Mouse (Mus musculus) adrenal gland, postnatal 36 days (tissue): ENCODE measurements at regions not wholly inside any gene's neighbourhood (a gene's known extent, or its start where the extent isn't known, plus 50 kb on each side); places are given as distances from the start of the nearest gene placed in this dataset.

Experiments used
- DNase-seq, 2 experiments: peaks; one replicate each; pipeline ENCODE4 v3.0.0; 2021; ENCODE audit warnings: mixed read lengths in 1 of 2

DNA sequence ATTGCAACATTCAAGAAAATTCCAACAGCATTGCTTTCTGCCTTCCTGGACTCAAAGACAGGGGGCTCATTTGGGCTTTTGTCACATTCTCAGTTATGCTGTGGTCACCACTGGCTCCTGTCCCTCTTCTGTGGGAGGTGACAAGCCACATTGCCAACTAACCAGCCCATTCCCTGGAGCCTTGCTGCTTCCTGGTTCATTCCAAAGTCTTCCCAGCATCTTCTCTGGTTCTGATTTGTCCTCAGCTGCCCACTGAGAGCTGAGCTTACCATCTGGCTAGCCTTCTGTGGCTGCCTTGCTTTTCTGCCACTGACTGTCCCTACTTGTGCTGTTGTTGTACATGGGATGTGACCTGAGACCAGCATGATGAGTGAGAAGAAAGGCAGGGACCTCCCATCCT, 111.0 kb downstream of the Cxcl12 start:
- DNase-seq, result no peak

DNA sequence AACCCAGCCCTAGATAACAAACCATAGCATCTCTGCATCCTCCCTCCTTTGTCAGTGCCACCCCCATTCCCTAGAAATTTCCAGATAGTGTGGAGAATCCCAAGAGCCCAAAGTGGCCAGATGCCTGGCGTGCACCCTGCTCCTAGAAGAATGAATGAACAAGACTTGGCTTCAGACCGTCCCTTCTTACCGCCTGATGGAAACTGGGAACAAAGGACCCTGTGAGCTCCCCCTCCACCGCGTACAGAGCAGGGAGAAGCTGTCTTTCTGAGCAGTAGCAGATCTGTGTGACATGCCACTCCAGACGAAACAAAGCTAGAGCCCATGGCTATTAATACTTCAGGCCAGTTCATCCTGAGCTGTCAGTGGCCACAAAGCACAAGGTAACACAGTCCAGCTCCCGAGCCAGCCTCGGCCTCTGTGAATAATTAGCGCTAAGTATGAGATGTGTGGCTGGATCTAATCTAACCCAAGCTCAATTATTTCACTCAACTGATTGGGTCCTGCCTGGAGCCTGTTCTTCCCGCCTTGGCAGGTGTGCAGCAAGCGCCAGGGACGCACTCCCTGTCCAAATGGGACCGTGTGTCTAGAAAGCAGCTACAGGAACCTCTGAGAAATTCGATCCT, 111.6 kb downstream of the Cxcl12 start:
- DNase-seq, result no peak

DNA sequence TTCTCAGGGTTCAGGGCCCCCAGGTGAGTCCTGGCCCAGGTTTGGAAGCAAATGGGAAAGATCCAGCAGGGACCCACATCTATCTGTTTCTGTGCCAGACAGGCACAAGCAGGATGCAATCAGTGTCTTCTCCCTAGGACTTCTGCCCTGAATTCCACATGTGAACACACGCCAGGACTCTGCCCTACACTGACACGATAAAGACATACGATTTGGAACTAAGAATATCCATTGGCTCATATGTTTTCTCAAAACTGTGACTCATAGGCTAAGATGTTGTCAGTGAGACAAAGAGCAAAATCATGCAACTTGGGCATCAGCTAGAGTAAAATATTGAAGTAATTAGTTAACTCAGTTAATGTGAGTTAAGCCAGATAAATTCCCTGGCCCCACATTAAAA, 112.6 kb downstream of the Cxcl12 start:
- no peak for DNase-seq

DNA sequence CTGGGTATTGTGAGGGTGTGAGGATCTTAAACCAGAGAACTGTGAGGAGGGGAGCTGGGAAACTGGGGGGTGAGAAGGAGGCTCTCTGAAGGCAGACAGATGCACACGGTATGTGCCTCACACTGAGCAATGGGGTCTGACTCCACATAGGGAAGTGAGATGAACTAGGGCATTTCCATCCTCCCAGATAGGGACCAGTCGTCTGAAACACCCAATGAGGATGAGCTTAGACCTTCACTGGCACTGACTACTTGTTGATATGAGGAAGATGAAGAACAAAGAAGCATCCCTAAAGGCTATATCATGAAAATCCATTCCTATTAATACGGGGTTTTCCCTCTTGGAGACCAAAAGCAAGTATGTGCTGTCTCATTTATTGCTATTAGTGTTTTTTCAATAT, 115.3 kb downstream of the Cxcl12 start:
- no peak for DNase-seq

DNA sequence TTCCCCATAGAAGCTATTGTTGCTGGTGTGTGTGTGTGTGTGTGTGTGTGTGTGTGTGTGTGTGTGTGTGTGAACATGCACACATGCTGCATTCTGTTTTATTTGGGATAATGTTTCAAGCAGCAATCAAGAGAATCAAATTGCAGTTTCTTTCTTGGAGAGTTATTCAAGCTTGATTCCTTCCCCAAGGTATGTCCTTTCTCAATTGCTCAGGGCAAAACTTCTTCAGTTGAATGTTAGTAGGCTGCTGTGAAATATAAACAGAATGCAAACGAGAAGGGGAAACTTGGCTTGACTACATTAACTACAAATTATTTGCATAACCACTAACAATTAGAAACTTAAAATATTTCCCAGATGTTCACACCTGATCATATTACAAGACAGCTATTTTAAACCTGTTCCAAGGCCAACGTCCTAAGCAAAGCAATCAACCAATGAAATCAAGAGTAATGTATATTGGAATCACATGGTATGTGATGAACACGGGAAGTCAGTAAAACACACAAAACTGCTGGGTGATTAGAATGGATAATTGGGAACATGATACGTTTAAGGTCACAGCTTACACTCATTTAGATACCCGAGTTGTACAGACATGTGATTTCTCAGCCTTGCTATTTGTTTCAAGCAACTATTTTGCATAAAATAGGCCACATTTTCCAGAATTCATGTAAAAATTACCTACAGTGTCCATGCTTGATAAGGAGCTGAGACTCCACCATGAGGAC, 116.2 kb downstream of the Cxcl12 start:
- DNase-seq, result no peak

DNA sequence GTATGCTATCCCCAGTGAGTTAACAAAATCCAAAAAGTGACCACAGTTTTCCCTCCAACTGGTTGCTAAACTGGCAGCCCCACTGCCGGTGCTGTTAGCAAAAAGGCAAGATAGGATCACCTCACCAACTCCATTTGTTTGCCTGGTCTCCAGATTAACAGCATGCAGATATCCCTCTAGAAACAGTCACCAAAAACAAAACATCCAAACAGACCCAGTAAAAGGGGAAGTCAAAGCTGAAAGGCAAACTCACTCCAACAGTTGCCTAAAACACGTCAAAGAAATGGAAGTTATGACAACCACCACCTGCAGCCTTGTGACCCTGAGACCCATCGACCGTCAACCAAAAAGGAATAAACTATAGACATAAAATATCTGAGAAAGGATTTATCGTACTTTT, 119.1 kb downstream of the Cxcl12 start:
- DNase-seq, result no peak

DNA sequence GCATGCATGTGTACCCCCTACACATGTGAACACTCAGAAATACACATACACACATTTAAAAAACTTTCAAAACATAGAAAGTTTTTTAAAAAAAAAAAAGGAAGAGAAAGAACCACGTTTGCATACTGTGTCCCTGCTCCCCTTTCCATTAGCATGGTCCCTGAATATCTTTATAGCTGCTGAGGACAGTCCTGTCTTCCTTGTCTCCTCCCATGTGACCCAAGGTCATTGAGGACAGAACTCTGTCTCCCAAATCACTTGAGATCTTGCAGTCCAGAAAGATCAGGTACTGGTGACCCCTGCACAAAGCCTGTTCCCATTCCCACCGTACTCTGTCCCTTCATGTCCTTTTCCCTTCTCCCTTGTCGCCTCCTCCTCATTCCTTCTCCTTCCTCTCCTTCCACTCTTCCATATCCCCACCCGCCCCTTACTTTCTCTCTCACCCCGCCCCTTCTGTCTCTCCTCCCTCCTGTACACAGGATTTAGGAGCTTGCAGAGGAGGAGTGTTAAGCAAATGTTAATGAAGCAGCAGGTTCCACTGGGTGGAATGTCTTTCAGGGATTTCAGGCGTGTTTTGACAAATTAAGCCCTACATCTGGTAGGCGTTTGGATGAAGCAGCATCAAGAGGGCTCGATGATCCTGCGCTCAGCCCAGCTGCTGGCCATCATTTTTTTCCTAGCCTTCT, 125.6 kb downstream of the Cxcl12 start:
- no peak for DNase-seq

DNA sequence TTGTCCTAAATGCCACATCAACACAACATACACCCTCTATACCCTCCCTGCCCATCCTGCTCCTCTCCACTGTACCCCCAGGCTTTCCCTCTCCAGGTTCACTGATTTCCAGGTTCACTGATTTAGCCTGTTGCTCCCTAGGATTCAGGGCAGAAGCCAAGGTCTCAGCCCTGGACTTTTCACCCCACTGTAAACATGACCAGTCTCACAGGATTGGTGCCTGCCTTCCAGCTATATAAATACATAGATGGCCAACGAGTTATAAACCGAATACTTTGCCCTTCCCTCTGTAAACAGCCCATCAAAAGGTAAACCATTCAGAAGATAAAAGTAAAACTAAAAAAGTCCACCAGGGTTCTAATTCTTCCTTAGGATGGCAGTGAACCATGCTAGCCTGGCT, 129.6 kb downstream of the Cxcl12 start:
- DNase-seq, result no peak

DNA sequence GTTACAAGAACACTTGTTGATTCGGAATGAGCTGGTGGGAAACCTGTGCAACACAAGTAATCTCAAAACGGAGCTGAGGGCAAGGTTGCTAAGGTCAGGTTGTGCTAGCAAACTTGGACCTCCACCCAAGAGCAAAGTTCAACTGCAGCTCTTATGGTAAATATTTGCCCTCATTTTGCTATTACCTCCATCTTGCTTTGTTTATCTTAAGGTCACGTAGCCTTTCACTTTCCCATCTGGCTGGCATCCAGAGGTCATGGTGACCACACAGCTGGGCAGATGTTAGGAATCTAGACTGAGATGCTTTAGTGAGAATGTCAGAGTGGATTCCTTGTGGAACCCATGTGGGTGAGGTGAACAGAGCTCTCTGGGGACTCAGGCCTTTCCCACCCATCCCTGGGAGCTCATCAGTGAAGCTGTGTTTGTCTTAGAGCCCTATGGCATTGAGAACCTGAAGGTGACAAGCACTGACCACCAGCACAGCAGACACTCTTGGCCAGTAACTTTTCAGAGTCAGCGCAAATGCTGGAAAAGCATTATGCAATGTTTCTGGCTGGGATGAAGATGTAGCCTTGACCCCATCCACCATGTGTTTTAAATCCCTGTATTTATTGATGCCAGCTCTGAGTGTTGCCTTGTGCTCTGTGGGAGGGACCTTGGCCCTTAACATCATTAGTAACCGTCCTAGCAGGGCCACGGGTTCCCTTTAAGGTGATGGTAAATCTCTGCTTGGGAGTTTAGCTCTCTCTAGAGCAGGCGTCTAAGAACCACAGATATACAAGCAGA, 131.4 kb downstream of the Cxcl12 start:
- peak; percentile 40 to 42 for DNase-seq

DNA sequence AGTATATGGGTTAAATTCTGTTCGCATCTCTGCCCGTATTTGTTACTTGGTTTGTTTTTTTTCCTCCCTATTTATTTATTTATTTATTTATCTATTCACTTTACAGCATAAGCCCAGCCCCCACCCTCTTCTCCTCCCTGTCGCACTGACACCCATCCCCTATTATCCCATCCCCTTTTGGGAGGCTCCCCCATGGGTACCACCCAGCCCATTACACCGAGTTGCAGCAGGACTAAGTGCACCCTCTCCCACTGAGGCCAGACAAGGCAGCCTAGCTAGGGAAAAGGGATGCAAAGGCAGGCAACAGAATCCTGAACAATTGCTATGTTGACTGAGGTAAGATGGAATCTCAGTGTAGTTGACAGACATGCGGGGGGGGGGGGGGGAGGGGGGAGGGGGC, 135.0 kb downstream of the Cxcl12 start:
- no peak for DNase-seq

DNA sequence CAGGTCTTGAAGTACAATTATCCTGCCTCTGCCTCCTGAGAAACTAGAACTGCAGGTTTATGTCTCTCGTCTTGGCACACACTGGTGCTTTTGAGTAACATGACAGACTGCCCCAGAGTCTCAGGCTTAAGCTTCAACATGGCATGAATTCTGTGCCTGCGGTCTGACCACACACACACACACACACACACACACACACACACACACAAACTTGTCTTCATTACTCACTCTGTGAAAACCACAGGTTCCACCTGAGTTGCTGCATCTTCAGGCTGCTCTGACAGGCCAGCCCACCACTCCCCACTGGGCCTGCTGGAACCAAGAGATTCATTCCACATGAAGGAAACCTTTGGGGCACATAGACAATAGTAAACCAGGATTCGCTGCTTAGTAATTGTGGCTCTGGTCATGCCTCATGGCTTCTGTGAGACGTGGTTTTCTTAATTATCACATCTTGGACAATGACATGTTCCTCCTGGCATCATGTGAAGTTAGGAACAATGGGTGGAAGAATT, 137.5 kb downstream of the Cxcl12 start:
- DNase-seq, result no peak

DNA sequence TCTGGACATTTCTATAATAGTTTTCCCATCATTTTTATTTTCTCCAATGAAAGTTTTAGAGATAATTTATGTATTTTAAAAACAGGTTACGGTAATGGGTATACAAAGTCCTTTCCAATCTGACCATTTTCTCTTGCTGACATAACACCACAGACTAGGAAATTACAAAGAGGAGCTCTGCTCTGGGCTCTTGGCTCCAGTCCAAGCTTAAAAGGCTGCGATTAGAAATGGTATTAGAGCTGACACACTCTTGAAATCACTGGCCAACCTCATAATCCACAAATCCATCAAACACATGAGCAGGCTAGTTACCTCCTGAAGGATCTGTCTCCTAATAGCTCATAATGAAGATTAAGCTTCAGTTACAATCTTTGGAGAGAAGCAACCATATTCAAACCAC, 140.3 kb downstream of the Cxcl12 start:
- DNase-seq, result no peak

DNA sequence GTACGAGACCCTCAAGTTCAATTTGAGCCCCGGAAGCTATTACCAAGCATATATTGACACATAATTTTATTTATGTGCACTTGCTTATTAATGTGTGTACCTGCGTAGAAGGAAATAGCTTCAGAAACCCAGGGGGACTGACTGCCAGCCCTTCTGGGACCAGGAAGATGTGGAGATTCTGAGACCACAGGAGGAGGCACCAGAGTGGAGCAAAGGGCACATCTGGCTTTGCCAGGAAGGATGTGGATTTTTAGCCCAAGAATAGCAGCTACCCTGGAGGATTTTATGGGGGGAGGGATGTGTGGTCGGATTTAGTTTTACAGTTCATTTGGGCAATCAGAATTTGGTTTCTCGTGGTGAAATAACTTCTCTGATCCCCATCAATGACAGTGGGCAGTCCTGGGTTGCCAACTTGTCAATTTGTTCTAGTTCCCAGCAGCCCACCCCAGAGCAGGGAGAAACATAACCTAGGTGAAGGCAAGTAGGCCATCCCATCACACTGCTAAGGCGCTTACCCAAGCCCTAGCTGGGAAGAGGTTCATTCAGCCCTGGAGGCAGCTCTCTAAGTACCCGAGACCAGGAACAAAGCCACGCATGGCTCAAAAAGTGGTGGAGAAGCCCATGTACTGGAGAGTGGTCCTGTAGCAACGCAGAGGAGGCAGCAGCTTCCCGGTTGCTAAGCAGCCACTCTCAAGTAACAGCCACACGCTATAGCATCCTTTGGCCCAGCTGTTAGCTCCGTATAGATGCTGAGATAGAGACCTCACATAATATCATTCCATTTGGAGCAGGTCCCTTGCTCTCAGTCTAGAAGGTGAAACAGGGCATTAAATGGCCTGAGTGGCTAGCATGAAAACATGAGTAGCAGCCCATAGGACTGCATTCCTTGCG, 144.8 kb downstream of the Cxcl12 start:
- no peak for DNase-seq

DNA sequence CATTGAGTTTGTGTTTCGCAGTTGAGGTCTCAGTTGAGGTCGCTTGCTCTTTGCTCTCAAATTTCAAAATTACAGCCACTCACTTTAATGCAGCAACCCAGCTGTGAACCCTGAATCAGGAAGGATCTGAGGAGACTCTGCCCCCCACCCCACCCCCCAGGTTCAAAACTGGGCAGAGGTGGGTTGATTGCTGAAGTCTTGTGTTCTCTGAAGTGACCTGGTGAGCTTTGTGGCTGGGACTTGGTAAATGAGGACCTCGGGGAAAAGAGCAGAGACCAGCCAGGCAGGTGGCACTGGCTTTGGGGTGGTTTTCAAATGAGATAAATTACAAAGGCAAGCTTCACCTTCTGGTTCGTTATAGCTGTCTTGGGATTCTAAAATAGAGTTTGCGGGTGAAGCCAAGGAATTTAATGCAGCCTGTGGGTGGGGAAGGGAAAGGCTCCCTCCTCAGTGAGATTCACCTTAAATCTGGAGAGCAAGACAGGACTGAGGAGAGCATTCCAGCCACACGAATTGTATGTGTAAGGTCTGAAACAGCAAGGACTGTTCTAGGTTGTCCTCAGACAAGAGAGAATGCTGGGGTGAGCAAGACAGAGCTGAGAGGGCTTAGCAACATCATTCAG, 145.7 kb downstream of the Cxcl12 start:
- DNase-seq, result no peak

DNA sequence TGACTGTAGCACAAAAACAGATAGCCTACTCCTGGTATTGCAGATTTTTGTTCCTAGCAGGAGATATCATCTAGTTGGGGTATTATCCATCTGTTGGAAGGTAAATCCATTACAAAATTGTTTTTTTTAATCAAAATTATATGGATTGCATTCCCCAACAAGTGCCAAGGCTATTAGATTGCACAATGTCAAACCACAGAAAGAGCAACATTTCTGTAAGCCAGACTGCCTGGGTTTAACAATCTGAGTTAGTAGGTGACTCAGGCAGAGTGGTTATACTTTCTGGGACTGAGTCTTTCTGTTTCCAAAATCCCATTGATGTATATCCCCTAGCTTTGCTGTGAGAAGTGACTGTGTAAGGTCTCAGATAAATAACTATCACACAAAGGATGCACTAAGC, 155.0 kb downstream of the Cxcl12 start:
- DNase-seq, result no peak

DNA sequence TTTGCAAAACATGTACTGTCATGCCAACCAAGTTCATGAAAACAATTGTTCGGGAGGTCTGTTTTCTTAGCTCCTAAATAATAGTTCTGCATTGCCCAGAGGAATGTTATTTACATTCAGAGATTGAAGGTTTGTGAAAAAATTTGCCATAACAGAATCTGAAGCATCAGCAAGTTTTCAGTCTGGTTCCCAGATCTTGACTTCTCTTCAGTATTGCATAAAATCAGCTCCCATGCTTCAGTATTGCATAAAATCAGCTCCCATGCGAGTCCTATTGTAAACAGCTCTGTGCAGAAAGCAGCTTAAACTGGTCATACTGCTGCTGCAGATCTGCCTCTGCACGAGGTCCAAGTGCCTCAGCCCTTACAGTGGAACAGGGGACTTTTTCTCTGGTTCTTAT, 155.5 kb downstream of the Cxcl12 start:
- no peak for DNase-seq

DNA sequence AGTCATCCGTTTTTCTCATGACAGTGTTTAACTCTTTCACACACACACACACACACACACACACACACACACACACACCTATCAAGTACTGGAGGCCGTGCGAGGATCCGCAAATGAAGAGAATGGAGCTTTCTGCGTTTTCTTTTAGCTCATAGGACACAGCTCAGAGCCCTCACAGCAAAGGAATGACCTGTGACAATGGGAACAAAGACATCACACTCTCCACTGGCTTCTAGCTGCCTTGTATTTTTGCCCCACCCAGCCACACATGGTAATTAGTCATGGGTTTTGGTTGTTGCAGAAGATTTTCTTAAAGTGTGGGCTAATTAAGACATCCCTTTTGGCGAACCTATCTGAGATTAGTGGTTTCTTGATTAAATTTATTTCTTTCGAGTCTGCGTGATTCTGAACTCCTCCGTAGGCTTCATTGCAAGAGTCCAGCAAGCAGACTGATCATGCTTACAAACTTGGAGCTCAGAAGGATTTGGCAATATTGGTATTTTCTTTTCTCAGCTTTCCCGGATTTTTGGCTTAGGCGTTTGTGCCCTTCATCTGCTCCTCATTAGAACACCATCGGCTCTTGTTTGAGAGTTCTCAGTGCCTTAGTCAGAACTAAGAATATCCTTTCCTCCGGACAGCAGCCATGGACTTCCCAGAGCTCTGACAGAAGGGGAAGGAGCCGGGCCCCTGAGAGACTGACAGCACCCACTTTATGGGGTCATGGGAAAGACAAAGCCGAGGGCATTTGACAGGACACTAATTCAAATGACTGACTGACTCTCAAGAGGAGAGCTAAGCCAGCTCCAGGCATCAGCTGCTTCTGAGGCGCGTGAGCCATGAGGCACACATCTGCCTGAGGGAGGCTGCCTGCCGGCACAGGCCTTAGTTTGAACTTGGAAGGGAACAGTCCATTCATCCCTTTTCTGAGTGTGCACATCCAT, 158.8 kb downstream of the Cxcl12 start:
- DNase-seq, result no peak

DNA sequence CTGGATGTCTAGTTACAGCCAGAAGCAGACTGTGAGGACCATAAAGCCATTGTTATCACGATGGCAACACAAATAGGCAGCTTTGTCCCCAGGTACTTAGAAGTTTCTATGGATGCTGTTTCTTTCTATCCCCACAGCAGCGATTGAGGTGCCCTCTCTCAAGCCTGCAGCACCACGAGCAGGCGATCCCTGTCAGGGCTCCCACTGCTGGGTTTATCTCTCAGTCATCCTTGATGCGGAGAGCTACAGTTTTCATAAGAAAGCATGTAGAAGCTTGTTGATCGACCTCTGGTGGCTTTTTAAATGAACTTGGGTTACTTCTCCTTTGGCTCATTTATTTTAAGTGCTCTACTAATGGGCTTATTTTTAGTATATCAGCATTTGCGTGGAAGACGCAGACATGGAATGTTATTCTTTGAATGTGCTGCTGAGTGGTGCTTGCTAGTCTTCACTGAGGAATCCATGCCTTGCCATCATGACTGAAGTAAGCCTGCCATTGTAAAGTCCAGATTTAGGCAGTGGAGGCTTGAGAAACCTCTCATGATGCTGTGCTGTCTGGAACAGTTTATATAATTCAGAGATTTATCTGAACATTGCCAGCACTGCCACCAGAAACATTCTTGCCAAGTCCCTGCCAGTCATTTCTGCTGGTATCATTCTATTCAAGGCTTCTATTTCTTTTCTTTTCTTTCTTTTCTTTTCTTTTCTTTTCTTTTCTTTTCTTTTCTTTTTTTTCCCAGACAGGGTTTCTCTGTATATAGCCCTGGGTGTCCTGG, 161.0 kb downstream of the Cxcl12 start:
- DNase-seq, result no peak

DNA sequence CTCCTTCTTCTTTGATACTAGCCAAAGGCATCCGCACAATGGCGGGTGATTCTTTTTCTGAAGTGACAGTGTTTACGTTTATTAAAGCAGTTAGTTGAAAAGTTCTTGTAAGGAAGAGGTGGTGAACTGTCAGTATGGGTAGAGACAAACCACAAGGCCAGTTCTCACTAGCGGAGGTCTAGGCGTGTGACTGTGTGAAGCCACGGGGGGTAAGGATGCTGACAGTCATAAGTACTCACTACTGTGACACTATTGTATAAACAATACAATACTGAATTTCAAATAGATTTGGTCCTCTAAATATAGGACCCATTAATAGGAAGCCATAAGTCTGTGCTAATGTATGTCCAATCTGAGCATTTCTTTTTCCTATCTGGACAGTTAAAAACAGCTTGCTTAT, 161.9 kb downstream of the Cxcl12 start:
- DNase-seq, result no peak
